Mouse (Mus musculus) brain, embryonic 14.5 days (tissue): ENCODE data around the gene 1810009A15Rik. TPM values are rescaled to one million over a fixed set of nuclear protein-coding genes. Genes with fewer than 3 reads are reported as not detected.
A peak's percentile ranks its signal among the peaks of the same experiment; 100 is the strongest.

Experiments
- DNase-seq: peaks from one replicate; pipeline ENCODE4 v3.0.0-alpha.2; 2011; ENCODE audit warnings: low read depth
- CTCF ChIP-seq: fragments of 200-500 bp; IDR thresholded peaks from 2 replicates; pipeline ENCODE4 v1.5.1; 2012; ENCODE audit warnings: inconsistent platforms, mild to moderate bottlenecking, moderate library complexity, borderline replicate concordance; ENCODE audit not compliant: insufficient read depth, insufficient read length; ENCODE audit errors: extremely low read depth
- POLR2A ChIP-seq: fragments of 200-500 bp; IDR thresholded peaks from 2 replicates; pipeline ENCODE4 v1.6.1; 2012; ENCODE audit warnings: mild to moderate bottlenecking, inconsistent platforms, borderline replicate concordance; ENCODE audit not compliant: poor library complexity, insufficient read depth, insufficient read length, severe bottlenecking; ENCODE audit errors: extremely low read depth
- polyA plus RNA-seq: library from polyadenylated mRNA; depleted of rRNA; stranded (reverse); fragments of >200 nt; gene quantifications from 2 replicates; pipeline ENCODE4 v1.2.3, GENCODE M21; 2012; rRNA removed

The 1810009A15Rik gene
- polyA plus RNA-seq = 43.0 and 52.4 TPM in 2 replicates

GRCm38 (mm10) chr19:8888511-8889385 is at the start of gene 1810009A15Rik, which contains the start of gene Gm49416:
1810009A15Rik (plus strand) TSS chr19:8888853.
Gm49416 (plus strand) TSS chr19:8888926.
- no peak for TF ChIP-seq CTCF
- TF ChIP-seq POLR2A = peak; percentile 60; the same call in 1 of the 2 replicates
- DNase-seq = peak; percentile 99

DNA sequence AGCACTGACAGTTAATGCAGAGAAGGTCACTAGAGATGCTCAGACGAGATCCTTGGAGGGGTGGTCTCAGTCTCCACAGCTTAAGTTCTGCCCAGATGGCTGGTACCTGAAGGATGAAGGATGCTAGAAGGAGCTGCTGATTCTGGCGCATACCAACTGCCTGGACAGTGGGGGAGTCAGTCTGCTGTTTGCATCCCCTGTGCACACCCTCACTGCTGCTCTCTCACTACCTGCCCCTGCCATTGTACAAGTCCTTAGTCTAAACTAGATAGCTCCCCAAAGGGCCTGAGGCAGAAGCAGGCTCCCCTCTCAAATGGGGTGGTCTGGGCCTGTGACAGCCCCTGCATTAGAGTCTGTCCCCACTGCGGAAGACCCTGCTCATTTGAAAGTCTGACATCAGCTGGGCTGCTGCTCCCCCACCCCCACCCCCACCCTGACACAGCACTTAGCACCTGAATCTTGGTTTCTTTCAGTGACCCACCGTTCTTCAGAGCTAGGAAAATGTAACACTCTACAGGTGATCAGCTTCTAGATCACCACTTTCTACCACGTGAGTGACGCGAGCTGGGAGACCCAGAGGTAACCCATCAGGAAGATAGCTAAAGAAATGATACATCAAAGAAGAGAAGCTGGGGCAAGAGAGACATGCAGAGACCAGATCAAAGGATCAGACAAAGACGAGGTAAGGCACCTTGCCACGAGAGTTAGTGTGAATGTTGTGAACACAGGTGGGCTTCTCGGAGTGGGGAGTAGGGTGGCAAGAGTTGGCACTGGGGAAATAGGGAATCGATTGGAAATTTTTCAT is 49.3 kb upstream of the 1810009A15Rik start, which contains the start of gene Gng3:
Gene Gng3 (minus strand): TSS at position 92 of the 805 bp plus-strand sequence.
- TF ChIP-seq CTCF = no peak
- peak; percentile 34; the same call in 1 of the 2 replicates for TF ChIP-seq POLR2A
- peak; percentile 98 for DNase-seq

GRCm38 (mm10) chr19:8839908-8840791 is 48.5 kb upstream of the 1810009A15Rik start:
- peak; percentile 82 for DNase-seq
- TF ChIP-seq CTCF (no peak), POLR2A (no peak)

GRCm38 (mm10) chr19:8841012-8841411 is 47.6 kb upstream of the 1810009A15Rik start:
- DNase-seq = no peak
- TF ChIP-seq POLR2A (no peak), CTCF (no peak)

DNA sequence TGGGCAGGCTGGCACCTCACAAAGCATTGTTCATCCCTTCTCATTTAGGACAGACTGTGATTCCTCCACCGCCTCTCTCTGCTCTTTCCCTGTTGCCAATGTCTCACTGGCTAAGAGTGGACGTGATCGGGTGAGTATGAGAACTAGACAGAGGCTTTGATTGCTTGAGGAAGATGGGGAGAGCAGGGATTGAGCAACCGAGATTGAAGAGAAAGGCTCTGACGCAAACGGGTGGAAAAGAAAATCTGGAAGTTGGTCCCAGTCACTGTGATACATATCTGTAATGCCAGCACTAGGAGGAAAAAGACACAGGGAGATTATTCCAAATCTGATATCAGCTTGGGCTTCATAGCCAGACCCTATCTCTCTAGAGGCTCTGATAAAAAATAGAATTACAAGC is 45.7 kb upstream of the 1810009A15Rik start:
- DNase-seq = no peak
- TF ChIP-seq CTCF (no peak), POLR2A (no peak)

DNA sequence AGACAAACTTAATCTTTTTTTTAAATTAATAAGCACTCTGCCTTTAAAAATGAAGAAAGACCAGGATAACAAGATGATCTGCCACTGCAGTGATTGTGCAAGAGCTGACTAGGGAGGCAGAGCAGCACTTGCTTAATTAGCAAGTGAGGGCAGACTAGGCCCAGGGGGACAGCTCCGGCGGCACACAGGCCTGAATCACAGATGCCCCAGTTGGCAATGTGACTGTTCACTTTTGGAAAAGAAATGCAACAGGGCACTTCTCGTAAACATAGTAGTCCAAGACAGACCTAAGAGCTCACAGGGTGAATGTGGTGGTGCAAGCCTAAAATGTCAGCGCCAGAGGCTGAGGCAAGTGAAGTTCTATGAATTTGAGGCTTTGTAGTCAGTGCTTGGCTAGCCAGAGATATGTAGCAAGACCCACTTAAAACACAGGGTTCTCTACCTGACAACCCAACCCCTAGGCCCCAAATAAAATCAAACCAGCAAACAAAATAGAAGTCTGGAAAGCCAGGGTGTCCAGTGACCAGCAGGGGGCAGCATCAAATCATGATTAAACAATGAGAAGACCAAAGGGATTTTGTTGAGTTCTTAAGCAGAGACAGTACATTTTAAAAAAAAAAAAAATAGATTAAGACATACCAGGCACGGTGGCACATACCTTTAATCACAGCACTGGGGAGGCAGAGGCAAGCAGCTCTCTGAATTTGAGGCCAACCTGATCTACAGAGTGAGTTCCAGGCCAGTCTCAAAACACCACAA is 44.1 kb upstream of the 1810009A15Rik start:
- peak; percentile 85 for DNase-seq
- TF ChIP-seq CTCF (peak; percentile 72; the same call in 1 of the 2 replicates), POLR2A (no peak)

DNA sequence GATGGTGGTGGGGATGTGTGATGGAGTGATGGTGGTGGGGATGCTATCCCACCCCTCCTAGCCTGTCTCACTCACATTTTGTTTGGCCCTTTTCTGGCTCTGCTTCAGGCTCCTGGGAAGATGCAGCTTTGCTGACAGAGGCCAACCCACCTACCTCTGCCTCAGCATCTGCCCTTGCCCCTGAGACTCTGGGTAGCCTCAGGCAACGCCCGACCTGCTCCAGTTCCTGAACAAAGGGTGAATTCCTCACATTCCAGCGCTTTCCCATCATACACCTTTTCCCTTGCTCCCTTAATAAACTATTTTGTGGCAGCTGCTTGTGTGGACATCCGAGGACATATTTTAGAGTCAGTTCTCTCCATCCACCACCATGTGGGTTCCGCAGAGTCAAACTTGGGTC is 40.3 kb upstream of the 1810009A15Rik start:
- no peak for DNase-seq
- TF ChIP-seq CTCF = no peak
- TF ChIP-seq POLR2A = no peak

GRCm38 (mm10) chr19:8850402-8850901 is 38.2 kb upstream of the 1810009A15Rik start, which contains the start of gene Lrrn4cl:
Lrrn4cl (plus strand) TSS chr19:8850768.
- TF ChIP-seq POLR2A (no peak), CTCF (no peak)
- peak; percentile 17 for DNase-seq

GRCm38 (mm10) chr19:8851639-8852038 is 37.0 kb upstream of the 1810009A15Rik start:
- no peak for DNase-seq
- TF ChIP-seq CTCF (no peak), POLR2A (no peak)

- no peak for DNase-seq
- TF ChIP-seq POLR2A (no peak), CTCF (no peak)
Observed at GRCm38 (mm10) chr19:8852236-8852928, 36.3 kb upstream of the 1810009A15Rik start.
